Mouse (Mus musculus): ENCODE measurements at regions not wholly inside any gene's neighbourhood (a gene's known extent, or its start where the extent isn't known, plus 50 kb on each side); places are given as distances from the start of the nearest gene placed in this dataset.

DNA sequence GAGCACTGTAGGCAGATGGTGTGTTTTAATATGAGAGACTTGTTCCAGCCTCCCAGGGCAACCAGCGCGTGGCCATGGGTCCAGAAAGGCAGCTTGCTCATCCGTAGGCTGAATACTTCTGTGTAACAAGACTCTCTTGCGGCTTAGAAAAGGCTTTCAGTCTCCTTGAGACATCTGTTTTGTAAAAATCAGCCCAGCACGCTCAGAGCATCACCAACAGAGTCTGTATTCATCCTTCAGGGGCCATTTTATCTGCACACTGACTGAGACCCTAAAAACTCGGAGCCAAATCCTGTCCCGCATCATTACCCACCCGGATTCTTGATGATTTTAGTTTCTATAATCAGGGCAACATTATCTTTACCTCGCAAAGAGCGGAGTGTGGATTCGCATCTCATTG lies 396.4 kb upstream of the Klf4 start:
- DNase-seq (ENCODE audit: low read depth), result no peak

DNA sequence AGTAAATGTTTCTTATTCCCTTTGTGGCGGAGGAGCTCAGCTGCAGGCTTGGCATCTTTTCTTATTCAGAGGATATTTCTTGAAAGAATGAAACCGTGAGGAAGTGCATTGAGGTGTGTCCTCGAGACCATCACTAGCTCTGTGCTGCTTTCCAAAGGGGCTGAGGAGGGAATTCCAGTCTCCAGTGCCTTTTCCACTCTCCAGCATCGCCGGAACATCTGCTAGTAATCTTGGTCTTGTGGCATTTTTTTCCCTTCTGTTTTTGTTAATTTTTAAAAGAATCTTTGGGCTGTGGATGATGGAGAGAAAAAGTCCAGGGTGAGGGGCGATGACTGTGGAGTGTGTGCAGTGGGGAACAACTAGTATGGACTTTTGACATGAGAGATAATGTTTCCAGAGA lies 395.9 kb upstream of the Klf4 start:
- no peak for DNase-seq (ENCODE audit: low read depth)

DNA sequence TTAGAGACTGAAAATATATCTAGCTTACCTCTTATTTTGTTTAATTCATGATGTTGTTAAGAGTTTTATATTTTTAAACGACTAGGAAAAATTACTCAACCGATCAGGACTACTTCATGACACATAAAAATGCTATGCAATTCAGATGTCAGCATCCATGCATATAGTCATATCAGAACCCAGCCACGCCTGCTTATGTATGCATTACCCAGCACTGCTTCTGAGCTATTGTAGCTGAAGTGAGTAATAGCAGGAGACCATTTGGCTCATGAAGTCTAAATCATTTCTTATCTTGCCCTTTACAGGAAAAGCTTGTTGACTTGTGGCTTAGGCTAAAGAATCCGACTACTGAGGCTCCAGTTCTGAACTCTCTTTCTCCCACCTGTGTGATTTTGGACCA lies 395.1 kb upstream of the Klf4 start:
- no peak for DNase-seq (ENCODE audit: low read depth)

DNA sequence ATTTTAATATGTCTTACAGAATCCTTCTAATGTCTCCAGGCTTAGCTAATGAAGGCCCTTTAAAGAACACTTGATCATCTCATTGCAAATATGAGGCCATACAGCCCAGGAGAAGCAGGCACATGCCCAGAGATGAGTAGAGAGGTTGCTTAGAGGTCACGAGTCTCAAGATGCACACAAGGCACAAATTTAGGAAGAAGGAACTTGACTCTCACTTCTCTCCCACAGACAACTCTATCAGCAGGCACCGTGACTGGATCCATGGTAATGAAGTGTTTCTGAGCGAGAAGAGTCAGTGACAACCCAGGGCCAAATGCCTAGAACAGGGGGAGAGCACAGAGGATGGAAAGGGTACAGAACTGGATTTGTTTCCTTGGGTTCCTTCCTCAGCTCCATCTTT lies 392.7 kb upstream of the Klf4 start:
- DNase-seq (ENCODE audit: low read depth), result no peak

DNA sequence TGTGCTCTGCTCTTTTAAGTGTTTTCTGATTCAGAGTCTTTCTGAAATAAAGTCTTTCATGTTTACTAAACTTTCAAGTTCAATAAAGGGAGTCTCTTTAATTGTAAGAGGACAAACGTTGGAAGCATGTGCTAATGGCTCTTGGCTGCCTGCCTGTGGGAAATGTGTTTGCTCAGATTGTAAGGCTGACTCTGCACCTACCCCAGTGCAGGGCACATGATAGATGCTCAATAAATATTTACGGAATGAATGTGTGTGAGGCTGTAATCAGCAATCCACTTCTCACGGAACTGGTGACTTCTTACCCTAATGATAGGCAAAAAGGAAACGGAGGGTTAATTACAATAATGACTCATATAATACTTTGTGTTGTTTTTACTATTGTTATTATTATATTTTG lies 389.0 kb upstream of the Klf4 start:
- DNase-seq (ENCODE audit: low read depth), result no peak

DNA sequence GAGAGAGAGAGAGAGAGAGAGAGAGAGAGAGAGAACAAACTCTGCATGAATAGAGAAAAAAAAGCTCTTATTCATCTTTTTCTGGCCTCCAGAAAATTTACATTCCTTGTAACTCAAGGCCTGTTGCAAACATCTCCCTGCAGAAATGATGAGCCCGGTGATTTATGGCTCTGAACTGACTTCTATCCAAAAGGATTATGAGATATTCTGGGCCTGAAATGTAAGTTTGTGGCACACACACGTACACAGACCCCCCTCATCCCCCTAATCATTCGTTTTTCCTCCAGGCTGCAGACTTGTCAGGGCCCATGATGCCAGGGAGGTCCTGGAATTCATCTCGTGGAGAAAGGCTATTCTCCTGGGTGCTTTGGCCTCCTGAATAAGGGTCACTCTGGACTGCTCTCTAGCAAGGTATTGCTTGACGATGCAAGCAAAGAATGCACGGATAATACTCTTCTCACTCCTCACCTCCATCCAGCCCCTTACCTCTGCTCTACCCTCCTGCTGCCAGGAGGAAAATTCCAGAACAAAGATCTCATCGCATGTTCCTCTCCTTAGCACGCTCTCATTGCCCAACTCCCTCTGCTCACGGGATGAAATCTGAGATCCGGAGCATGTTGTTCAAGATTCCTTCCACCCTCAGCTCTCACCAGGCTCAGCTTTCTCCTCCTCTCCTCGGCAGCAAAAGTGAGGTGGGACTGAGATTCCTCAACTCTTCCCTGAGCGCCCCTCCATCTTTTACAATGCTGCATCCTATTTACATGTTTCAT lies 362.0 kb upstream of the Klf4 start:
- no peak for DNase-seq (ENCODE audit: low read depth)

DNA sequence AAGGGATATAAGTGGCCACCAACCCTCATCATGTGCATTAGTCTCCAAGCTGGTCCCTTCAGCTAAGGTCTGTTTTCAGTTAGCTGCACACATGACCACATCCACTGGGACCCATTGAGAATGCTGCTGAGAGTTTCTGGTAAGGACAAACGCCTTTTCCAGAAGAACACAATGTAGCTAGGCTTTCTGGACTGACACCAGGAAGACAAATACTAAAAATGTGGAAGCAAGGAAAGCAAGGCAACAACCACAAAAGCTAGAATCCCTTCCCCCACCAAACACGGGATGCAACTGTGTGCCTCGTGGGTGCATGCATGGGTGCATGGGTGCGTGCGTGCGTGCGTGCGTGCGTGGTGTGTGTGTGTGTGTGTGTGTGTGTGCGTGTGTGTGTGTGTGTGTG lies 359.4 kb upstream of the Klf4 start:
- no peak for DNase-seq (ENCODE audit: low read depth)

DNA sequence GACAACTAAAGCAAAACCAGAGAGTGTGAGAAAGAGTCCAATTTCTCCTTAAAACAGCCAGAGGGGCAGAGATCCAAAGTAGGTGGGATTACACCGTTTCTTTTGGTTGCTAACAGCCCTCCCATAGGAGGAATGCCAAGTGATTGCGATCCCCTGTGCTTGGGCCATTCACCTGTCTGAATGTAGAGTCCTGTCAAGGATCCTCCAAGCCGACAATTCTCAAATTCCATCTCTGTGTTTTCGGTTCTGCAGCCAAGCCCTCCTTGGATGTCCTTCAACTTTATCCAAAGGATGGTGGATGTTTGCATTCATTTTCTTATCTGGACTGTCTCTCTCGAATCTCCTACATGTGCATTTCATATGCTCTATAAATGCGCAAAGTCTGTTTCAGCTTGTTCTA lies 355.3 kb upstream of the Klf4 start:
- no peak for DNase-seq (ENCODE audit: low read depth)

DNA sequence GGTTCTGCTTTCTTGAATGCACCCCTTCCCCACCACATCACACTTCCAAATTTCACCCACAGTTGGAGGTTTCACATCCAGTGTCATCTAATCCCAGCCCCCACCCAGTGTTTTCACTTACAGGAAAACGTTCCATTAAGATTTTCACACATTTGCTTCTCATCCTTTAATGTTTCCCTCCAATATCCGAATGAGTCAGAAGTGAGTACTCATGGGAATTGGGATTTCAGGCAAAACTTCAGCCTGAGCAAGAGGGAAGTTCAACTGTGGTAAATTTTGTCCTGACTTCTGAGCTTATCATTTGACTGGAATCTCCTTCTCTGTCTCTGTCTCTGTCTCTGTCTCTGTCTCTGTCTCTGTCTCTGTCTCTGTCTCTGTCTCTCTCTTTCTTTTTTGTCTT lies 350.3 kb upstream of the Klf4 start:
- DNase-seq (ENCODE audit: low read depth), result no peak

DNA sequence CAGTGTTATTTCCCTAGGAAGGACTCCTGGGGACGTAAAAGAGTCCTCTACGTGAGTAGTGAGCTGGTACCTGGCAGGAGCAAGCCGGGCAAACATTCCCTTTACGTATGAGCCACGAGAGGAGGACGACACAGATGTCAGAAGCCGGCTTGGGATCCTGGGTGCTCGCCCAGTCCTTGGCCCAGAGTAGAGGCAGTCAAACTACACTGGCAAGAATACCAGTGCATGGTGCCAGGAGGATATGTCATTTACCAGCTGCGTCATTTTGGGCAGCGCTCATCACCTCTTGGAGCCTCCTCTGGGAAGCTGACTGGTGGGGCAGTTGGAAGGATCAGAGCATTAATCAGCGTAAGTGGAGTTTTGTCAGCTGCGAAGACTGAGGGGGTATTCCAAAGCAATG lies 343.0 kb upstream of the Klf4 start:
- DNase-seq (ENCODE audit: low read depth), result no peak

DNA sequence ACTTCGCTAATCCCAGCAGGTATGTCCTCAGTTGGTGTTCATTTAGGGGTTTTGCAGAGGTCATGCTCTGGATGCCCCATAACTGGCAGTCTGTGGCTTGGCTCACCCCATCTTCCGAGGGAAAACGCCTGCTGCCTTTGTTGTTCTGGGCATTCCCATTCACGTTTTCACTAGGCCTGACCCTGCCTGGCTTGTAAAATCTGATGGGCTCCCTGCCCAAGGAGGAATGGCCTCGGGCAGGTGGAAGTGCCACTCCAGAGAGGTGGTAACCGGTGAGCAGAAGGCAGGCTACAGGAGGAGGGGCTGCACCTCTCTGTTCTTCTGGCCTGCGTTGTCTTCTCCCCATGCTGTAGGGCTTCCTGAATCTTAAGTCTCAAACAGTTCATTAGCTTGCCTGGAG lies 342.6 kb upstream of the Klf4 start:
- no peak for DNase-seq (ENCODE audit: low read depth)

DNA sequence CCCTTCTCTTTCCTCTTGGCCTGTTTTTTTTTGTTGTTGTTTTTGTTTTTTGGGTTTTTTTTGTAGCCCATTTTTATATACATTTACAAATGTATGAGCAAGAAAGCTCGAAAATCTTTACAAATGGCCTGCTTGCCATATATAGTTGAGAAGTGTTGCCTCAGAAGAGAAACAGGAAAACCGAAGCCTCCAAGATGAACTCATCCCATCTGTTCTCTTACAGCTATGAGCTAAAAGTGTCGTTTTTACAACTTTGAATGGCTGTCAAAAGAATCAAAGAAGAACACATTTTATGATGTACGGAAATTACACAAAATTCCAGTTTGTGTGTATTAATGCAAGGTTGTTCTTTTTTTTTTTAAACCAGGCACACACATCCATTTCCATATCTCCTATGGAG lies 342.0 kb upstream of the Klf4 start:
- no peak for DNase-seq (ENCODE audit: low read depth)

DNA sequence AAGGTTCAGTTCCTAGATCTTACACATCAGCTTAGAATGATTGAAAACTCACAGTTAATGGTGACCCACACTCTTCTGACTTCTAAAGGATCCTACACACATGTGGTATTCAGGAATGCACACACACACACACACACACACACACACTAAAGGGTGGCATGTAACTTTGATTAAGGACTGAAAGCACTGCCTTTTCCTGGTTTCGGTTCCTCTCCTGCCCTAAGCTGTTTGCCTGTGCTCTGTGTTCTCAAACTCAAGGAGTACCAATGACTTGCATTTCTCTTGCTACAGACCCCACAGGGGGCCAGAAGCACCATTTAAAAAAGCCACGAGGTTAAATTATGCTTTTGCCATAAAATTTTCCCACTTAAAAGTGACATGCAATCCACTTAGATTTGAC lies 327.8 kb upstream of the Klf4 start:
- no peak for DNase-seq (ENCODE audit: low read depth)

DNA sequence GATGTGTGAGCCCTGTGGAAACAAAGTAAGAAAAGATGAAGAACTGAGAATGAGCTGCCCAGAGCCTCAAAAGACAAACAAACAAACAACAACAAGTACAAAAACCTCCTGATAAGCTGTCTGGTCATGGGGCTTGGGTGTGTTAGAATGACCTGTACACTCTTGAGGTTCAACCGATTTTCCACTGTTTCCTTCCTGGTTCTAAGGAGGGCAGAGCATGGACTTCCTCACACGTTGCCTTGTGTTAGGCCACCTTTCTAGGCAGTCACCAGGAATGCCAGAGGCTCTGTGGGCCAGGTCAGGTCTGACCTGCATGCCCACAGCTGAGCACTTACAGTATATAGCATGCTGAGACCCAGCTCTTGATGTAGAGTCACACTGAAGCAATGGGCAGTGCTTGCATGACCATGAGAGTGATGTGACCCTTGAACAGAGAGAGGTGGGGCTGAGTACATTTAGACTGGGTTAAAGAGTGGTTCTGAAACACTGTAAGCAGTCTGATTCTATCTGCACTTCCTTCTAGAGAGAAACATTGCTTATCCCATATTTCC lies 327.0 kb upstream of the Klf4 start:
- DNase-seq (ENCODE audit: low read depth), result no peak

DNA sequence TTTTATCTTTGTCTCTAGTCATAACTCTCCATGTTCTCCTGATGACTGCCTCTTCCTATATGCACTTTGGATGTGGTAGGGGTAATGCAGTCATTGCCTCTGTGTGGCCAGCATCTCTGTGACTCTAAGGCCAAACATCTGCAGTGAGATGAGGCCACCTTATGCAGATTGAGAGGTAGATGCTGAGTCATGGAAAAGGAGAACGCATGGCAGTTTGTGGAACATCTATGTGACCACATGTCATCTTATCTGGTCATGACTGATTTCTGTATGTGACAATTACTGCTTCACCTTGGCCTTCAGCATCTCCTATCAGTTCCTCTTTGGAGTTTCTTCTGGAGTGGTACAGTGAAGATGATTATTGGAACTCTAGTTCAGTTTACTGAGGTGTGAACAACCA lies 319.2 kb upstream of the Klf4 start:
- DNase-seq (ENCODE audit: low read depth), result no peak

DNA sequence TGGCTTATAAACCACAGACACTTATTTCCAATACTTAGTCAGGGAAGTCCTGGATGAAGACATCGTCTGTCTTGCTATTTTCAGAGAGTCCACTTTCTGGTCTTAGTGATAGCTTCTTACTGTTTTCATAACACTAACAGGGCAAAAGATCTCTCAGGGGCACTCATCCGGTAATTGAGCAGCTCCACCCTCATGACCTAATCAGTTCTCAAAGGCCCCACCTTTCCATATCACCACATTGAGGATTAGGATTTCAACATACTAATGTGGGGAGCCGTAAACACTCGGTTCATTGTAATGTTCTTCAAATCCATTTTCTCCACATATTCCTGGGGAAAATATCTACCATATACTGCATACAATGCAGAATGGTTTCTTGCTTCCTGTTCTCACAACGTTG lies 318.8 kb upstream of the Klf4 start:
- DNase-seq (ENCODE audit: low read depth), result no peak

DNA sequence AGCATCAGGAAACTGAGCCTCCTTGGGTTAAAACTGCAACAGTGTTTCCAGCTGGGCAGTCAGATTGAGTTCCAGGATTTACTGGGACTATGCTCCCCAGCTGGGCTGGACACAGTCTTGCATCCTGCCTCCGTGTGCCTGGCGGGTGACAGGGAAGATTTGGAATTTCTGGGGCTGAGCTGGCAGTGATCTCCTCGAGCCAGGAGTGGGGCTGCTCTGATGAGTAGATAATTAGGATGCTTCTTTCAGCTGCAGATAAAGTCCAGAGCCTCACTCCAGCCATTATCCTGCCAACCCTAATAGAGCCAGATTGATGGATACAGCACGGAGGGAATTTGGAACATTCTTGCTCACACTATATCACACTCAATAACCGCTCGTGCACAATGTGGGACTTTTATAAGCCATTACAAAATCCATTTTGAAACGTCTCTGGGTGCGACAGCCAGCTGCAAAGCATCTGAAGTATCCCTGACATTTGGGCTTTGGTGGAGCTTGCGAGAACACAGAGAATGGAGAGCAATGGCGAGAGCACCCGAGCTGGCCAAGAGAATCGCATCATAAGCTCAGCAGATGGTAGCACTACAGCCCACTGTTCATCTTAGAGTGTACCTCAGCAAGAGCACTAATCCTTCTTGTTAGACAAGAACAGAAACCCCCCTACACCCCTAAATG lies 311.6 kb upstream of the Klf4 start:
- no peak for DNase-seq (ENCODE audit: low read depth)

DNA sequence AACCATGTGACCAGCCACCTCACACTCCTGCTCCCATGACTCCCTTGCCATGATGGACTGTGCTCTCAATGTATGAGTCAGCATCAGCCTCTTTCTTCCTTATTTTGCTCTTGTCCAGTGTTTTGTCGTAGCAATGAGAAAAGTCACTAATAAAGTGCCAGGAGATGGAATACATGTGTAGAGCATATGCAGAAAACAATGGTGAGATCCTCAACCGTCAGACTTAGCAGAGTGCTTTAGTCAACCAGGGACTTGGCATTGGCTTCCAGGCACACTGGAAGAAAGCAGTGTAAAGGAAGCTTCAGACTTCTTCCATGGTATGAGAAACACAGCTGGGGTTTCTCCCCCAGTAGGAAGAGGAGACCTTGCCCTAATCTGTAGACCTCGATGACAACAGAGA lies 306.3 kb upstream of the Klf4 start:
- DNase-seq (ENCODE audit: low read depth), result no peak

DNA sequence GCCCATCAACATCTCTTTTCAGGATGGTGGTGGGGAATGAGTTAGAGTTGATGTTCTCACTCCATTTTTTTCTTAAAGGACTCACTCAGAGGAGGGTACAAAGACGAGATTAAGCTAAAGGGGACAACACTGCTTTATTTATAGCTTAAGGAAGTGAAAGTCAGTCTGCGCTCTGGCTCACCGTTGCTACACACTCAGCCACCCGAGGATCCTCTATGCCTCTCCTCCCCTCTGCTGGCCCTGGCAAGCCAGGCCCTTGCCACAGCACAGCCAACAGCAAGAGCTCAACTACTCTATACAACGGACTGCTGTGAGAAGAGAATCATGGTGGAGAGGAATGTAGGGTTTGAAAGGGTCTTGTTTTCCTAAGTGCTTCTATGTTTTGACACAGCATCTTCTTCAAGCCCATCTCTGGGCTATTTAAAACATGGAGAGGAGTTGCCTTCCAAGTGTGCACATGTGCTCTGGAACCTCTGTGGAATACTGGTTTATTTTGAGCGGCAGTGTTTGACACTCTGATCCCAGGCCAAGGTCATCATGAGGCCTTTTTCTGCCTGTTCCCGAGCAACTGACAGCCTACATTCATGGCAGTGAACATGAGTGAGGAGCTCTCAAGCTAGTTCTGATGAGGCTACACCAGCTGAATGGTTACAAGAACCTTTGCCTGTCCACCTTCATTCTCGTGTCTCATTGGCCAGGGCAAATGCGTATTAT lies 291.9 kb upstream of the Klf4 start:
- no peak for DNase-seq (ENCODE audit: low read depth)

DNA sequence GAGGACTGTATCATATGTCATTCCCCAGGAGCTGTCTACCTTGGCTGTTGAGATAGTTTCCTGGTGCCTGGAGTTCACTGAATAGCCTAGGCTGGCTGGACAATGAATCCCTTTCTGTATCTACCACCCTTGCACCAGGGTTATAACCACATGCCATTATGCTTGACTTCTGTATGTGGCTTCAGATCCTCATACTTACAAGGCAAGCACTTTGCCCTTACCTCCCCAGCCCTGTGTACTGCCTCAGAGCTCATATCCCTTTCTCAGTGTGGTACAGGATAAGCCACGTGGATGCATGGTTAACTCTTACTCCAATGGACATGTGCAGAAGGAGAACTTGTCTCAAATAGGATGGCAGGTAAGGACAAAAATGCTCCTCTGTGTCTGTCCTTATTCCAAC lies 291.3 kb upstream of the Klf4 start:
- DNase-seq (ENCODE audit: low read depth), result no peak

DNA sequence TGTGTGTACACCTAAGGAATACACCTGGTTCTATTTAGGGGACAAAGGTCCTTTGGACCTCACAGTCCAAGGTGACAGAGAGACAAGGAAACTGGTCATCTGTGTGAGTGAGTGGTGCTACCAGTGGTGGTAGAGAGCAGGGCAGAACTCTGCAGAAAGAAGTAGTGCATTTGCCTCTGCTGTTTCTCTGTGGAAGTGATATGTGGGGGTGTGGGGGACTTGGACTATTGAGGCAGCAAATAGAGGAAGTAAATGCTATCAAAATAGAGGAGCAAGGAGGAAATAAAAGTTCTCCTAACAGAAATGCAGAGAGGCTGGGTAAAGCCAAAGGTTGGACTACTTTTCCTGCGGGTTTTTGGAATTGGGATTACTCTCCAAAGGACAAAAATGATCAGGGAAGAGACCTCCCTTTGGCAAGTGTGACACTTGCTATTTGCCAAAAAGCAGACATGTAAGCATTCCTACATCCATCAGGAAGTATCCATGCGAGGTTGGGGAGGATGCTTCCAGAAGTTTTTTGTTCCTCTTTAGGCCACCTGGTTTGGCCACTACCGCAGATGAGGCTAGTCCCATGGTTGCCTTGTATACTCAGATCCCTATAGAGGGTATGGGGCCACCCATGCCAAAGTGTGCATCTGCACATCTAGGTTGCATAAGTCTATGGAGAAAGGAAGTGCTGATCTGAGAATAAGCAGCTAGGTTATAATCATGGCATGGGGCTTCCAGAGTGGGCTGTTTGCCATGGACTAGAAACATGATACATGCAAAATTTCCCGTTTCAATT lies 285.0 kb upstream of the Klf4 start:
- DNase-seq (ENCODE audit: low read depth), result no peak

DNA sequence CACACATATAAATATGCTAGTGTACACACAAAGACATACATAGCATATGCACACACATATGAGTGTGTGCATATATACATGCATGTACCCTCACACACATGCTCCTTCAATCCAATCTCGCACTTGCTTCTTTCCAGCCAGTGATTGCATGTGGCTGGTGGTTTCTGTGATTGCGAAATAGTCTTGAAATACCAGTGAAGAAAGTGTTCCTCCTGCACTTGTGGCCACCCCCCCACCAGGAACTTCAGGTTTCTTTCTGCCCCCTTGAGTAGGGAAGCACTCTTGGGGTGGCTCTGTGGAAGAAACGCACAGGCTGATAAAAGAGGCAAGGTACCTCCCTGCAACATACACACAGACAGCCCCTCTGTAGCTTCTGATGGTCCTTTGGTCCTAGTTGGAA lies 283.6 kb upstream of the Klf4 start:
- DNase-seq (ENCODE audit: low read depth), result no peak
